In the genomic region with DNA sequence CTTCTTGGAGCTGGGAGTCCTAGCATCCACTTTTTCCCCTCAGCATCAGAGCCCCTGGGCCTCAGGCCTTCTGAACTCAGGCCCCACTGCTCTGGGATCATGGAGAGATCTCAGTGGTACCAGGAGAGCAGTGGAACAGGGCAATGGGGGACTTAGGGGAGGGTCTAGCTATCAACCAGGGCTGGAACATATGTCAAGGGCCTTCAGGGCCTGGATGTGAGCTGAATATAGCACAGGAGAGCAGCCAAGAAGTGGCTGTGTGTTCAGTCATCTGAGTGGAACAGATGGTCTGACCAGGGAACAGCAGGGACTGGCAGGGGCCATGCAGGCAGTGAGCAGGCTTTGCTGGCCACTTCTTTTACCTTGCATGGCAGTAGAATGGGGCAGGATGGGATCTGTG, we compare ENCODE assay signal across 18 mouse cellular contexts. TPM values are rescaled to one million over a fixed set of nuclear protein-coding genes. Genes with fewer than 3 reads are reported as not detected.
DNase-seq lines count a peak whose midpoint lies in the region; ATAC-seq lines count a peak whose summit lies in the region.
"Had no signal": no experiment of that assay in that cellular context is flagged by ENCODE, and none has a peak within 500 bp of the region (broad histone marks: within the 10 kb centered on the region; RNA-seq: fewer than 3 reads in every experiment).

No protein-coding gene starts in this region.

- no peak overlapping the region for H3K27ac ChIP-seq in hindbrain, embryonic 16.5 days (ENCODE audit: low read depth, low read length)
- H3K27ac ChIP-seq: limb, embryonic 12.5 days; stomach, postnatal 0 days had no signal

- DNase-seq in heart, postnatal 4 days = peak; percentile 29
- no peak for DNase-seq in heart, postnatal 14 days
- DNase-seq in cerebellum, adult 9-11 months = peak; percentile 98
- DNase-seq in urinary bladder, postnatal 25 days (ENCODE audit: low spot score) = no peak
- no peak for DNase-seq in kidney, postnatal 10 days
- no peak for DNase-seq in adrenal gland, postnatal 4 days (ENCODE audit: low spot score in 2 of 2)
- DNase-seq: gastrocnemius, postnatal 36 days; kidney, postnatal 14 days; lung, embryonic 14.5 days; spleen, adult 18-20 months had no signal

- no peaks in the 10 kb centered on the region for H3K27me3 ChIP-seq in hindbrain, embryonic 16.5 days (replicated peaks; ENCODE audit: control insufficient read depth, insufficient read depth, low read length)
- H3K27me3 ChIP-seq: limb, embryonic 12.5 days had no signal

- H3K4me2 ChIP-seq in hindbrain, embryonic 16.5 days (ENCODE audit: low read length) = no peak overlapping the region
- H3K4me2 ChIP-seq: limb, embryonic 12.5 days; lung, embryonic 14.5 days had no signal

- no peak overlapping the region for H3K4me3 ChIP-seq in hindbrain, embryonic 16.5 days (ENCODE audit: low read length)
- H3K4me3 ChIP-seq: limb, embryonic 12.5 days had no signal

- no peaks in the 10 kb centered on the region for H3K36me3 ChIP-seq in hindbrain, embryonic 16.5 days (ENCODE audit: control insufficient read depth, insufficient read depth, low read length)
- H3K36me3 ChIP-seq: limb, embryonic 12.5 days had no signal

- intact Hi-C loops in heart, postnatal 14 days (cut with DNase I) = no loop called here

- peak; percentile 84 for ATAC-seq in cerebellum, adult (ENCODE audit: insufficient number of reproducible peaks, low FRiP score, low TSS enrichment)
- ATAC-seq in hindbrain, embryonic 16.5 days = peak; percentile 89
- ATAC-seq: activated CD4-positive, CD25-positive, alpha-beta regulatory T cell, adult 4 months had no signal

- no peaks in the 10 kb centered on the region for H3K9me3 ChIP-seq in hindbrain, embryonic 16.5 days (ENCODE audit: control insufficient read depth, low read length)
- H3K9me3 ChIP-seq: limb, embryonic 12.5 days had no signal

- no peaks in the 10 kb centered on the region for H3K4me1 ChIP-seq in hindbrain, embryonic 16.5 days (ENCODE audit: control insufficient read depth, insufficient read depth, low read depth, low read length)

- no peak overlapping the region for H3K9ac ChIP-seq in hindbrain, embryonic 16.5 days (ENCODE audit: low read depth, low read length)
- H3K9ac ChIP-seq: limb, embryonic 12.5 days; lung, embryonic 14.5 days had no signal

RNA-seq across cellular contexts. Expression of a gene that starts 20.6 kb away (rescaled TPM):
- not detected for total RNA-seq in heart, postnatal 4 days (2021)
- not detected for total RNA-seq in heart, postnatal 14 days (2021)
- polyA plus RNA-seq in hindbrain, embryonic 16.5 days (2015; fragmentation: Nextera tagmentation; extraction: Ambion mirVana) = 0.10 and 0.11 TPM in 2 replicates
- not detected for total RNA-seq in adrenal gland, postnatal 4 days (2021)
- total RNA-seq: gastrocnemius, postnatal 36 days; hematopoietic stem cell, adult 5-6 weeks; layer of hippocampus, postnatal 14 days; megakaryocyte, adult 5-6 weeks had no signal
- polyA plus RNA-seq: activated CD4-positive, CD25-positive, alpha-beta regulatory T cell, adult 4 months; limb, embryonic 12.5 days; stomach, postnatal 0 days had no signal

RNA-seq across cellular contexts. Expression of a gene that starts 34.6 kb away (rescaled TPM):
- 1 to 10 TPM; 4.2 to 4.9 TPM for total RNA-seq in heart, postnatal 4 days (2021)
- 1 to 10 TPM; 4.8 to 7.1 TPM for total RNA-seq in heart, postnatal 14 days (2021)
- 3.6 and 5.3 TPM in 2 replicates for polyA plus RNA-seq in hindbrain, embryonic 16.5 days (2015; fragmentation: Nextera tagmentation; extraction: Ambion mirVana)
- 1 to 10 TPM; 3.2 to 3.4 TPM for total RNA-seq in adrenal gland, postnatal 4 days (2021)
- total RNA-seq: hematopoietic stem cell, adult 5-6 weeks; megakaryocyte, adult 5-6 weeks had no signal
- polyA plus RNA-seq: activated CD4-positive, CD25-positive, alpha-beta regulatory T cell, adult 4 months had no signal

RNA-seq across cellular contexts. Expression of a gene that starts 51.4 kb away (rescaled TPM):
- 1 to 10 TPM; 7.0 to 9.8 TPM for total RNA-seq in heart, postnatal 4 days (2021)
- total RNA-seq in heart, postnatal 14 days (2021) = 1 to 10 TPM; 6.0 to 6.2 TPM
- polyA plus RNA-seq in hindbrain, embryonic 16.5 days (2015; fragmentation: Nextera tagmentation; extraction: Ambion mirVana) = 2.8 and 3.3 TPM in 2 replicates
- total RNA-seq in adrenal gland, postnatal 4 days (2021) = 10 to 100 TPM; 21.2 to 26.9 TPM

Comparison
In these comparisons a context has a peak if more than half of its experiments do, and no peak if none do; other contexts are left out.
1. DNase-seq: peak in heart, postnatal 4 days (single experiment) and cerebellum, adult 9-11 months (single experiment); none in heart, postnatal 14 days (0 of 2), urinary bladder, postnatal 25 days (single experiment), kidney, postnatal 10 days (single experiment) and adrenal gland, postnatal 4 days (0 of 2).